Mouse (Mus musculus): ENCODE measurements around the gene Prkn.

GRCm38 (mm10) chr17:12038499-12038898 is 1198.3 kb downstream of the Prkn start:
- TF ChIP-seq CTCF (IDR thresholded peaks at IDR 0.05; ENCODE audit: borderline replicate concordance, insufficient read depth, low read depth, low read length) (no peak), POLR2A (IDR thresholded peaks at IDR 0.05; ENCODE audit: borderline replicate concordance, insufficient read depth, low read length) (no peak)

Measured in cerebellum, adult 2 months (tissue).